Mouse (Mus musculus) adrenal gland, postnatal 4 days (tissue): ENCODE measurements around the gene Sh2b2. TPM values are rescaled to one million over a fixed set of nuclear protein-coding genes. Genes with fewer than 3 reads are reported as not detected.

Experiments used
- DNase-seq, 2 experiments: peaks; one replicate each; pipeline ENCODE4 v3.0.0; 2021 to 2022; ENCODE audit warnings: low spot score in 2 of 2, mixed read lengths in 2 of 2
- long read RNA-seq, 2 experiments: library from polyadenylated mRNA; stranded (forward); transcript quantifications; one replicate each; pipeline ENCODE4 v2.0.0; 2021
- total RNA-seq, 2 experiments: library from RNA; stranded (reverse); gene quantifications; 2 replicates each; pipeline ENCODE4 v1.2.3; 2021

Gene Sh2b2
- total RNA-seq, result 10 to 100 TPM; 15.6 to 18.6 TPM
- long read RNA-seq, experiment 1, transcript Sh2b2-201 (9 exons, 2,848 nt), result major isoform, 18 of 32 reads
- long read RNA-seq, experiment 1, partial matches to known transcripts, result 5 of 32 reads
- long read RNA-seq, experiment 1, other reads (novel, unspliced or antisense), result 7 of 32 reads
- long read RNA-seq, experiment 2, transcript Sh2b2-201 (9 exons, 2,848 nt), result major isoform, 14 of 30 reads
- long read RNA-seq, experiment 2, transcript Sh2b2-203 (9 exons, 2,797 nt), result minor isoform, 6 of 30 reads
- long read RNA-seq, experiment 2, partial matches to known transcripts, result 2 of 30 reads
- long read RNA-seq, experiment 2, other reads (novel, unspliced or antisense), result 6 of 30 reads

- DNase-seq, result no peak
Observed at GRCm38 (mm10) chr5:136246452-136246838, at the start of gene Sh2b2. Gene Sh2b2, minus strand, starts transcription at chr5:136246556.

- DNase-seq, result no peak
Observed at GRCm38 (mm10) chr5:136292971-136293418, 46.6 kb upstream of the Sh2b2 start.

DNA sequence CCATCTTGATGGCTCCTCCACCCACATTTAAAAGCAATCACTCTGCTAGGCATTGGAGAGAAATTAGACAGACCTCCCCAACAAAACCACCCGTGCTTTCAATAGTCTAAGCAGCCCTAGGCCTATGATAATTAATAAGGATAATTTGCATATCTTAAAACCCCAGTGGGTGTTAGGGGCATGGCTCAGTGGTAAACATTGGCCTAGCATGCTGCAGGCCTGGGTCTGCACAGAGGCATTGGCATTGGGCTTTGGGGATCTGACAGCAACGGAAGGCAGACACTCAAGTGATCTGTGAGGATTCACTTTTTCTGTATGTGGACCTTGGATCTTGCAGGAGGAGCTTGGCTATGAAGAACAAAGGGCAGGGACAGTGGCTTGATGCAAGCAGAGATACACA lies 46.0 kb upstream of the Sh2b2 start:
- no peak for DNase-seq

GRCm38 (mm10) chr5:136291562-136291961 lies 45.2 kb upstream of the Sh2b2 start:
- no peak for DNase-seq

GRCm38 (mm10) chr5:136289776-136290175 lies 43.4 kb upstream of the Sh2b2 start:
- no peak for DNase-seq

GRCm38 (mm10) chr5:136288351-136289081 lies 42.2 kb upstream of the Sh2b2 start:
- no peak for DNase-seq

GRCm38 (mm10) chr5:136286566-136286965 lies 40.2 kb upstream of the Sh2b2 start:
- DNase-seq, result no peak

GRCm38 (mm10) chr5:136285106-136285505 lies 38.8 kb upstream of the Sh2b2 start:
- DNase-seq, result no peak

DNA sequence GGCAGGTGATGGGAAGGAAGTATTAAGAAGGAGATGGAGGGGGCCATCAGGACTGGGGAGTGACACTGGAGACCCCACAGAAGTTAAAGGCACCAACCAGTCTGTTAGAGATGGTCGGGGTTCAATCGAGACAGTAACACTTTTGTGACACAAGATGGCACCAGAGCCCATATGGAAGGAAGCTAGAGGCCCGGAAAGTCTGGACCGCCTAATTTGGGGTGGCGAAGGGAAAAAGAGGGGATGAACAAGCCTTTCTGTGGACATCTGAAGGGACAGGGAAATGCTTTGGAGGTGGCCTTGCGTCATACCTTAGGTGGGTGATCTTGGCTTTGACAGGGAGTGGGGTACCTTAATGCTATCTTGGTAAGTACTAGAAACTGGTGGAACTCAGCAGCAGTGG lies 35.0 kb upstream of the Sh2b2 start:
- no peak for DNase-seq

GRCm38 (mm10) chr5:136274739-136275138 lies 28.4 kb upstream of the Sh2b2 start:
- no peak for DNase-seq

DNA sequence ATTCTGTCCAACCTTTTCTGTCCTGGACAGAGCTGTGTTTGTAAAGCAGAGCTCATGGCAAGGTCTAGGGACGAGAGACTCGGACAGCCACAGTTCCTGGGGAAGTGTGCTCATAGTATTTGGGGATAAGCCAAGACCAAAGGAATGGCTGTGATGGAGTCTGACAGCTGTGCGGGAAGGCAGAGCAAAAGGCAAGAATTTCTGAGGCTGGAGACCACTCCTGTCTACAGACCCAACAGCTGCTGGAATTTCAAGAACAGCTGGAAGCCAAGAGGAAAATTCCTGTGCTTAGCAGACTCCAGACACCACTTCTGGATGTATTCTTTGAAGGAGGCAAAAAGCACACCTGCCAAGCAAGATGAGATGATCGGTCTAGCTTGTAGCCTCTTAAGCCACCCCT lies 23.6 kb upstream of the Sh2b2 start:
- DNase-seq, result no peak

DNA sequence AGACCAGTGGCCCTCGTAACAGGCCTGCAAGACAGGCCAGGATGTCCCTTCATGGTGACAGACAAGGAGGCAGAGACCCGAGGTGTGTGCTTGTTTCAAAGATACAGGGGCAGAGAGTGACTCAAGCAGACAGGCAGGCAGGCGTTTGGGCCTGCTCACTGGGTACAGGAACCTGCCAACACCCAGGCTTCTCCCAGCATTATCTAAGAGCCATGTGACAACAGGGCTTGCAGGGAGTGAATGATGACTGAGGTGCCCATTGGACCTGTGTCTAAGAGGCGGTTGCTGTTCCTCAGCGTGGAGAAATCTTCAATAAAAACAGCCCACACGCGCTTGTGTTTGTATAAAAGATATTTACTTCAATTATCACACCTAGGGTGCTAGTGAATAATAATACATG lies 19.7 kb upstream of the Sh2b2 start:
- no peak for DNase-seq

GRCm38 (mm10) chr5:136263342-136263741 lies 17.0 kb upstream of the Sh2b2 start:
- DNase-seq, result no peak

- peak in 1 of 2 experiments; percentile 61 for DNase-seq
Observed at GRCm38 (mm10) chr5:136258919-136259318, 12.6 kb upstream of the Sh2b2 start.

DNA sequence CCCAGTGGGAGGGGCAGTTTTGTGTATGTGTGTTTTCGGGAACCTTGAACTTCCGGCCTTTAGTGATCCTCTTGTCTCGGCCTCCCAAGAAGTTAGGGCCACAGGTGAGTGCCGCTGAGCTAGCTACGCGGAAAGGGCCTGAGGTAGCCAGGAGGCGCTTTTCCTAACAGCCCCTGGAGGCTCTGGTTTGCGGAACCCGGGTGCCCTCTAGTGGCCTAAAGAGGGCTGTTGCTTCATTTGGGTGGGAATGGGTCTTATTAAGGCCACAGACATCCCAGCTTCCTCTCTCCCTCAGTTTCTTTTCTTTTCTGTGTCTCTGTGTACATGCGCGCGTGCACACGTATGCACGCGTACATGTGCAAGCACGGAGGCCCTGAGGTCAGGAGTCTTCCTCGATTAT lies 6.5 kb upstream of the Sh2b2 start:
- DNase-seq, result peak; percentile 37 to 60

DNA sequence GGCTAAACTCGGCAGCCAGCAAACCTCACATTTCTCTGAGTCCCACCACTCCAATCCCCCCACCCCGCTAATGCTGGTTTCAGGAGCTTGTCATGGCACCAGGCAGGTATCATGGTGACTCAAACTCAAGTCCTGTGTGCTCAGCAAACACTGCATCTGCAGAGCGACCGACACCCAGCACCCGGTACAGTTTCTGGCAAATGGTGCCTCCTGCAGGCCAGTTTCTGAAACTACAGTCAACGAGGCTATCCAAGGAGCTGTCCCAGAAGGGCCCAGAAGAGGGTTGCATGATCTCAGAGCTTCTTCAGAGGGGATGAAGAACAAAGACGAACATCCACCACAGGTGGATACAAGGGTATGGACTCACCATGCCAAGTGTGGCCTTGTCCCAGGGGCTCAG lies 4.6 kb upstream of the Sh2b2 start:
- DNase-seq, result peak in 1 of 2 experiments; percentile 36

DNA sequence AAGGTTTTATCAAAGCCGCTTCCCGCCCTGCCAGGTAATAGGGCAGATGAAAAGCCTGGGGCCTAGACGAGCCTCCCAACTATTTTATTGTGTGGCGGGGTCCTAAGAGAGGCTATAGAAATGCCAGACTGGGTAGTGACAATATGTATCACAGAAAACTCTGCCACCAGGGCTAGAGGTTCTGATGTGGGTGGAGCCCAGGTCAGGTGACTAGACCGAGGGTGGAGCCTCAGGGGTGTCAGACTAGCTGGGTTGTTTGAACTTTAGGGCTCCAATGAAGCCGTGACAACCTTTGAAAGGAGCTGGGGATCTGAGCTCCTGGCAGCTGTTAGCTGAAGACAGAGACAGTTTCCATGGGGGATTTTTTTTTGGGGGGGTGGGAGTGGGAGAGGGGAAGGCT lies 2.1 kb upstream of the Sh2b2 start:
- DNase-seq, result no peak

DNA sequence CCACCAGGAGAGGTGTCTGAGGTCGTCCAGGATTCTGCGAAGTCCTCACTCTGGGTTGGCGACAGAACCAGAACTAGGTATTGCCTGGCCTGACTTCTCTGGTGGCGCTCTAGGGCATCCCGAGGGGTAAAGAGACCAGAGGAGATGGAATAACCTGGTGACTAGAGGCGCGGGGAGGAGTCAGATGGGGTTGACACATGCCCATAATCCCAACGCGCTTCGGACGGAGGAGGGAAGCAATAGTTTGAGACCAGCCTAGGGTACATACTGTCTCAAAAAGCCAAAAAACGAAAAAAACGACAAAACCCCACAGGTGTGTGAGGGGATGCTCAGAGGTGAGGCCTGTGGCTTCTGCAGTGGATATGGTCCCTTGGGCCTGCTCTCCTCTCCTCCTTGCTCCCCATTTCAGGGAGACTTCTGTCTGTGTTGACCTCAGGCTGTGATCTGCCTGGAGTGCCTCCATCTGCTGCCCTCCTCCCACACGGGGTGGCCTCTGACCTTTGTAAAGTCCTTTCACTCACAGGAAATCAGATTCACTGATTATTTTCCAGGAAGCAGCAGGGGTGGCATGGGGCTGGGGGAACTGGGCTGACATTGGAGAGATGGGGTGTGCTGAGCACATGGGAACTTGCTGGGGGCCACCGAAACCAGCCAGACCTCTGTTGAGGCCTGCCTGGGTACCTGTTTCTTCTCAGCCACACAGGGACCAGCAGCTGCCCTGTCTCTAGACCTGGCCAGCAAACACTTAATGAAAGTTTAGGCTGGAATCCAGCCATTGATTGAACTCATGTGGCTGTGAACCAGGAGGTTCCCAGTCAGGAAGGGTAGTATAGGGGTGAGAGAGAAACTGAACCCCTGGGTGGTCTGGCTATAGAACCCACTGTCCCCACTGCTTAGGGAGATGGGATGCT lies 560 bp downstream of the Sh2b2 start:
- no peak for DNase-seq

- DNase-seq, result peak; percentile 73 to 82
Observed at GRCm38 (mm10) chr5:136244762-136245540, 1.4 kb downstream of the Sh2b2 start.

DNA sequence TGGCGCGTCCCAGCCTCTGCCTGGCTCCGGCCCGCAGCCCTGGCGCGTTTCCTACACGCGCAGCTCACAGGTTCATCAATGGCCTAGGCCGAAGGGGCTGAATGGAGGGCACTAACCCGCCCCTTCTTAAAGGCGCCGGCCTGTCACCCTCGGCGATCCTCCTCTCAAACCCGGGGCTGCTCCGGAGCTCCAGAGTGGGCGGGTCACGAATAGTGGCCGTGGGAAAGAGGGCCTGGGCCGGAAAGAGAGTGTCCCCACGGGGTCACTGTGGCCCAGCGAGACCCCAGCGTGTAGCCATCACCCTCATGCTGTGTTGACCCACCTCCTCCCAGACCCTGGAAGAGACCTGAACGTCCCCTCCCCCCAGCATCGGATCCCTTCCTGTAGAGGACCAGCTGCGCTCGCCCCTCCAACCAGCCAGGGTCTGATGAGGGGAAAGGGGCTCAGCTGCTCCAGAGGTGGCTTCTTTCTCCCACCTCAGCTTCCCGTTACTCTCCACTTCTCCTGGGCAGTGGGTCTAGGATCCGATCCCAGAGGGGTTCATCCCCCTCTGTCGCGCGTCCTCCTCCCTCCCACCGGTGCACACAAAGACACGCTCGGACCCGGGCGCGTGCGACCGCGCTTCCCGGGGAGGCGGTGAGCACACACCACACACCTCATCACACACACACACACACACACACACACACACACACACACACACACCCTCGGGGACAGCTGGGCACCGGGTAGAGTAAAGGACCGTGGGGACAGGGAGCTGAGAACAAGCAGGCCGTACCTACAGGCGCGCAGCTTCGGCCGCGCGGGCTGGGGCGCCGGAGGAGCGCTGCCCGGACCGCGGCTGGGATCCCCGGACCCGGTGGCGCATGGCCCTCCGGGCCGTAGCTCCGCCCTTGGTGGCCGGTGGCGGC lies 2.2 kb downstream of the Sh2b2 start:
- DNase-seq, result no peak
